Mouse (Mus musculus): Measurements from ENCODE around the gene Efemp2. TPM values are rescaled to one million over a fixed set of nuclear protein-coding genes. Genes with fewer than 3 reads are reported as not detected.

Efemp2 gene
- polyA plus RNA-seq, 1 experiment: 81.3 TPM

DNA sequence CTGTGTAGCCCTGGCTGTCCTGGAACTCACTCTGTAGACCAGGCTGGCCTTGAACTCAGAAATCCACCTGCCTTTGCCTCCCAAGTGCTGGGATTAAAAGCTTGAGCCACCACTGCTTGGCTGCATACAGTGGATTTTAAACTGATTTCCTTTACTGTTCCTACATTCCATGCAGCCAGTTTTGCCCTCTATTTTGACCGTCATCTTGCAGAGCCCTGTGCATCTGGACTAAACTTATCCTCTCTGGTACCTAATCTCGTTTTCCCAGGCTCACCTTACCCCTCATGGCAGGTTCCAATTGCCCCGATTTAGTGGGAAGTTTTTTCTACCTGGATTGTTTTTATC is 39.2 kb downstream of the Efemp2 start:
- TF ChIP-seq REST (IDR thresholded peaks at IDR 0.05; ENCODE audit: insufficient read depth, insufficient read length) (no peak), CEBPB (IDR thresholded peaks at IDR 0.05; ENCODE audit: insufficient read depth, poor library complexity, severe bottlenecking) (no peak), MAX (IDR thresholded peaks at IDR 0.05; ENCODE audit: low read depth) (no peak), TCF12 (IDR thresholded peaks at IDR 0.05; ENCODE audit: insufficient read depth, poor library complexity, severe bottlenecking) (no peak), SRF (IDR thresholded peaks at IDR 0.05; ENCODE audit: control insufficient read depth, insufficient read length, low read depth) (no peak), MYOD1 (IDR thresholded peaks at IDR 0.05; ENCODE audit: control insufficient read depth in 1 of 3, insufficient read length in 2 of 3, low read depth in 2 of 3) (no peak), TCF3 (IDR thresholded peaks at IDR 0.05; ENCODE audit: insufficient read length, low read depth) (no peak), USF1 (IDR thresholded peaks at IDR 0.05; ENCODE audit: low read depth) (no peak)
- no peak overlapping the region for H3ac ChIP-seq (ENCODE audit: control insufficient read depth, insufficient read length)
- no peaks in the 10 kb centered on the region for H3K27me3 ChIP-seq (ENCODE audit: control insufficient read depth, insufficient read depth, insufficient read length)
- no peak overlapping the region for H3K4me3 ChIP-seq
- no peaks in the 10 kb centered on the region for H3K79me2 ChIP-seq (ENCODE audit: control insufficient read depth, insufficient read depth)
- H3K36me3 ChIP-seq (ENCODE audit: control insufficient read depth, insufficient read depth): no peaks in the 10 kb centered on the region
- no peak overlapping the region for H3K4me2 ChIP-seq (ENCODE audit: low read depth)

DNA sequence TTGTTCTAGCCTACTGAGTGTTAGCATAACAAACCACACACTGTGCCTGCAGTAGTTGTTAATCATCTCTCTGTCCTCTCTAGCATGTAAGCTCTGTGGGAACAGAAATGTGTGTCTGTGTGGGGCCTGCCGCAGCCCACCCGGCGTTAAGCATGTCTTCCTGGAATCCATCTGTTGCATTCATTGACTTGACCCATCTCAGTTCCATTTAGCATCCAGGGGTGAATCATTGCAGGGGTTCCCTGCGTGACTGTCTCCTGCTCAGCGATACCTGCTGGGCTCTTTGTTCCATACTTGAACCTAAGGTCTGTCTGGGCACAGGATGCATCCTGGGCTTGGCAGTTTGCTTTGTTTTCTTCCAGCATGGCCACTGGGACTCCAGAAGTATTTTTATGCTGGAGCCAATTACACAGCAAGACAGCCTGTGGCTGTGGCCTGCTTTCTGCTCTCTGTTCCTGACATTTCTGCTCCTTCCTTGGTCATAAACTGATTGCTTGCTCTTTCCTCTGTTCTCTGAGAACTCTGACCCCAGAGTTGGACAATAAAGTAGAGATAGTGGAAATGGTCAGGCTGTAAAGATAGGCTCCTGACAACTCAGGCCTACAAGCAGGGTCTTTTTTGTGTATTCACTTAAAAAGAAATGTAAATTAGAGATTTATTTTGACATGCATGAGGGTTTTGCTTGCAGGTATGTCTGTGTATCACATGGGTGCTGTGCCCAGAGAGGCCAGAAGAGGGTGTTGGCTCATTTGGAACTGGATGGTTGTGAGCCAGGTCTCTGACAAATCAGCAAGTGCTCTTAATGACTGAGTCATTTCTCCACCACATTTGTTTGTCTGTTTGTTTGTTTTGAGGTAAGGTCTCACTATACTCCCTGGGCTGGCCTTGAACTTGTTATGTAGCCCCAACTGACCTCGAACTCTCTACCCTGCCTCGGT is 42.4 kb downstream of the Efemp2 start:
- no peak overlapping the region for H3K4me3 ChIP-seq
- no peak overlapping the region for H3ac ChIP-seq (ENCODE audit: control insufficient read depth, insufficient read length)
- no peak overlapping the region for H3K4me2 ChIP-seq (ENCODE audit: low read depth)
- no peaks in the 10 kb centered on the region for H3K27me3 ChIP-seq (ENCODE audit: control insufficient read depth, insufficient read depth, insufficient read length)
- no peaks in the 10 kb centered on the region for H3K36me3 ChIP-seq (ENCODE audit: control insufficient read depth, insufficient read depth)
- TF ChIP-seq TCF3 (IDR thresholded peaks at IDR 0.05; ENCODE audit: insufficient read length, low read depth) (no peak), REST (IDR thresholded peaks at IDR 0.05; ENCODE audit: insufficient read depth, insufficient read length) (no peak), POLR2AphosphoS2 (IDR thresholded peaks at IDR 0.05; ENCODE audit: insufficient read length, low read depth) (no peak), MYOG (IDR thresholded peaks at IDR 0.05; ENCODE audit: control insufficient read depth in 1 of 3, insufficient read depth in 1 of 3, insufficient read length in 2 of 3, low read depth in 2 of 3) (no peak), MYOD1 (IDR thresholded peaks at IDR 0.05; ENCODE audit: control insufficient read depth in 1 of 3, insufficient read length in 2 of 3, low read depth in 2 of 3) (no peak), E2F4 (IDR thresholded peaks at IDR 0.05; ENCODE audit: insufficient read depth) (no peak), POLR2A (IDR thresholded peaks at IDR 0.05; ENCODE audit: insufficient read length, low read depth) (no peak), MAX (IDR thresholded peaks at IDR 0.05; ENCODE audit: low read depth) (no peak), CEBPB (IDR thresholded peaks at IDR 0.05; ENCODE audit: insufficient read depth, poor library complexity, severe bottlenecking) (no peak), USF1 (IDR thresholded peaks at IDR 0.05; ENCODE audit: low read depth) (no peak)
- H3K79me2 ChIP-seq (ENCODE audit: control insufficient read depth, insufficient read depth): no peaks in the 10 kb centered on the region

- TF ChIP-seq USF1 (IDR thresholded peaks at IDR 0.05; ENCODE audit: low read depth): no peak
- TF ChIP-seq MAX (IDR thresholded peaks at IDR 0.05; ENCODE audit: low read depth): no peak
- no peak for TF ChIP-seq POLR2AphosphoS2 (IDR thresholded peaks at IDR 0.05; ENCODE audit: insufficient read length, low read depth)
- Histone ChIP-seq H3K4me3 (no peak overlapping the region), H3K79me2 (ENCODE audit: control insufficient read depth, insufficient read depth) (no peaks in the 10 kb centered on the region)
These were observed 43.3 kb downstream of the Efemp2 start for GRCm38 (mm10) chr19:5516906-5517505.

GRCm38 (mm10) chr19:5518721-5519120 is 45.0 kb downstream of the Efemp2 start:
- Histone ChIP-seq H3K4me3 (no peak overlapping the region), H3K4me2 (ENCODE audit: low read depth) (no peak overlapping the region), H3K79me2 (ENCODE audit: control insufficient read depth, insufficient read depth) (no peaks in the 10 kb centered on the region), H3ac (ENCODE audit: control insufficient read depth, insufficient read length) (no peak overlapping the region), H3K27me3 (ENCODE audit: control insufficient read depth, insufficient read depth, insufficient read length) (no peaks in the 10 kb centered on the region), H3K36me3 (ENCODE audit: control insufficient read depth, insufficient read depth) (no peaks in the 10 kb centered on the region)
- TF ChIP-seq POLR2AphosphoS2 (IDR thresholded peaks at IDR 0.05; ENCODE audit: insufficient read length, low read depth) (no peak), POLR2A (IDR thresholded peaks at IDR 0.05; ENCODE audit: insufficient read length, low read depth) (no peak), SRF (IDR thresholded peaks at IDR 0.05; ENCODE audit: control insufficient read depth, insufficient read length, low read depth) (no peak), REST (IDR thresholded peaks at IDR 0.05; ENCODE audit: insufficient read depth, insufficient read length) (no peak), USF1 (IDR thresholded peaks at IDR 0.05; ENCODE audit: low read depth) (no peak), TCF3 (IDR thresholded peaks at IDR 0.05; ENCODE audit: insufficient read length, low read depth) (no peak), MAX (IDR thresholded peaks at IDR 0.05; ENCODE audit: low read depth) (no peak), CEBPB (IDR thresholded peaks at IDR 0.05; ENCODE audit: insufficient read depth, poor library complexity, severe bottlenecking) (no peak), TCF12 (IDR thresholded peaks at IDR 0.05; ENCODE audit: insufficient read depth, poor library complexity, severe bottlenecking) (no peak), MYOG (IDR thresholded peaks at IDR 0.05; ENCODE audit: control insufficient read depth in 1 of 3, insufficient read depth in 1 of 3, insufficient read length in 2 of 3, low read depth in 2 of 3) (no peak)

More at GRCm38 (mm10) chr19:5516906-5517505, 43.3 kb downstream of the Efemp2 start:
- Histone ChIP-seq H3K4me2 (ENCODE audit: low read depth) (no peak overlapping the region), H3K36me3 (ENCODE audit: control insufficient read depth, insufficient read depth) (no peaks in the 10 kb centered on the region), H3ac (ENCODE audit: control insufficient read depth, insufficient read length) (no peak overlapping the region), H3K27me3 (ENCODE audit: control insufficient read depth, insufficient read depth, insufficient read length) (no peaks in the 10 kb centered on the region)

DNA sequence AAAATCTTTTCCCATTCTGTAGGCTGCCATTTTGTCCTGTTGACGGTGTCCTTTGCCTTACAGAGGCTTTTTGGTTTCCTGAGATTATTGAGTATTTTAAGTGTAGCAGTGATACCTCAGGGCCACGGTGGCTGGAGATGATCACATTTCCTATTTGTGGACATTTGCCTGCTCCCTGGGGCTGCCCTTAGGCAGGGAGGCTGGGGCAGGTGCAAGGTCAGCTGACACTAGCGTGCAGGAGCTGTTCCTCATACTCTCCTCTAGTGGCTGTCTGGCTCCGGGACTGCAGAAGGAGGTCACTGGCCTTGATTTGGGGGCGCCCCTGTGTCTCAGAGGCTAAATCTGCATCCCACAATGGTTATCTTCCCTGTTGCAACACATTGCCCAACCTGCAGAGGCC is 51.5 kb downstream of the Efemp2 start:
- H3K4me3 ChIP-seq: no peak overlapping the region
- TF ChIP-seq MYOG (IDR thresholded peaks at IDR 0.05; ENCODE audit: control insufficient read depth in 1 of 3, insufficient read depth in 1 of 3, insufficient read length in 2 of 3, low read depth in 2 of 3) (peak in 1 of 3 experiments; percentile 44), MYOD1 (IDR thresholded peaks at IDR 0.05; ENCODE audit: control insufficient read depth in 1 of 3, insufficient read length in 2 of 3, low read depth in 2 of 3) (peak in 1 of 3 experiments; percentile 53), MAX (IDR thresholded peaks at IDR 0.05; ENCODE audit: low read depth) (no peak)

More for the DNA sequence above, 51.5 kb downstream of the Efemp2 start:
- no peaks in the 10 kb centered on the region for H3K79me2 ChIP-seq (ENCODE audit: control insufficient read depth, insufficient read depth)
- no peaks in the 10 kb centered on the region for H3K27me3 ChIP-seq (ENCODE audit: control insufficient read depth, insufficient read depth, insufficient read length)
- H3K4me2 ChIP-seq (ENCODE audit: low read depth): no peak overlapping the region
- no peaks in the 10 kb centered on the region for H3K36me3 ChIP-seq (ENCODE audit: control insufficient read depth, insufficient read depth)
- H3ac ChIP-seq (ENCODE audit: control insufficient read depth, insufficient read length): no peak overlapping the region

Data from myocyte (in vitro differentiated cells).